ENCODE assay signal across 16 mouse cellular contexts in genomic region chr7:89837841-89838240, GRCm38 (mm10).
DNase-seq lines count a peak whose midpoint lies in the region; ATAC-seq lines count a peak whose summit lies in the region.
"Had no signal": no experiment of that assay in that cellular context is flagged by ENCODE, and none has a peak within 500 bp of the region (broad histone marks: within the 10 kb centered on the region; RNA-seq: fewer than 3 reads in every experiment).

No protein-coding gene starts in this region.

- H3K27me3 ChIP-seq in hindbrain, embryonic 10.5 days (ENCODE audit: insufficient read depth, poor library complexity, severe bottlenecking), result no peaks in the 10 kb centered on the region
- no peaks in the 10 kb centered on the region for H3K27me3 ChIP-seq in hindbrain, embryonic 14.5 days (ENCODE audit: control insufficient read depth, insufficient read depth, low read length)
- H3K27me3 ChIP-seq: forebrain, embryonic 13.5 days; liver, embryonic 15.5 days had no signal

- H3K4me3 ChIP-seq in hindbrain, embryonic 10.5 days, result no peak overlapping the region
- no peak overlapping the region for H3K4me3 ChIP-seq in hindbrain, embryonic 14.5 days (replicated peaks; ENCODE audit: low read length)
- H3K4me3 ChIP-seq: embryonic facial prominence, embryonic 10.5 days; forebrain, embryonic 13.5 days; liver, embryonic 15.5 days; midbrain, embryonic 10.5 days had no signal

- 0 out of 2 replicates have a peak overlapping the region, but pooled peaks have one; percentile 8 for H3K27ac ChIP-seq in hindbrain, embryonic 10.5 days
- H3K27ac ChIP-seq in hindbrain, embryonic 14.5 days, result no peak overlapping the region
- H3K27ac ChIP-seq: embryonic facial prominence, embryonic 10.5 days; forebrain, embryonic 13.5 days; kidney, postnatal 0 days; liver, embryonic 15.5 days; midbrain, embryonic 10.5 days had no signal

- no peaks in the 10 kb centered on the region for H3K9me3 ChIP-seq in hindbrain, embryonic 10.5 days
- H3K9me3 ChIP-seq in hindbrain, embryonic 14.5 days (ENCODE audit: control insufficient read depth, low read length), result no peaks in the 10 kb centered on the region
- H3K9me3 ChIP-seq: embryonic facial prominence, embryonic 10.5 days; forebrain, embryonic 13.5 days; liver, embryonic 15.5 days; midbrain, embryonic 10.5 days had no signal

- ATAC-seq in hindbrain, embryonic 14.5 days (ENCODE audit: low FRiP score), result no peak
- ATAC-seq: activated CD4-positive, CD25-positive, alpha-beta regulatory T cell, adult 4 months; forebrain, embryonic 13.5 days; hindbrain, embryonic 16.5 days had no signal

- H3K4me2 ChIP-seq in hindbrain, embryonic 14.5 days (replicated peaks), result no peak overlapping the region
- H3K4me2 ChIP-seq: forebrain, embryonic 13.5 days; liver, embryonic 15.5 days had no signal

- 65% methylated on average over 4 of the region's 4 CpGs for WGBS in hindbrain, embryonic 10.5 days
- 67% methylated on average over 4 of the region's 4 CpGs for WGBS in hindbrain, embryonic 14.5 days

- H3K9ac ChIP-seq in hindbrain, embryonic 14.5 days, result no peak overlapping the region
- H3K9ac ChIP-seq: forebrain, embryonic 13.5 days; liver, embryonic 15.5 days had no signal

- H3K36me3 ChIP-seq in hindbrain, embryonic 10.5 days, result no peaks in the 10 kb centered on the region
- no peaks in the 10 kb centered on the region for H3K36me3 ChIP-seq in hindbrain, embryonic 14.5 days (replicated peaks; ENCODE audit: control insufficient read depth, insufficient read depth)
- H3K36me3 ChIP-seq: embryonic facial prominence, embryonic 10.5 days; liver, embryonic 15.5 days; midbrain, embryonic 10.5 days had no signal

- H3K4me1 ChIP-seq in hindbrain, embryonic 10.5 days (replicated peaks), result peaks cover 16% of the 10 kb centered on the region
- H3K4me1 ChIP-seq in hindbrain, embryonic 14.5 days (replicated peaks; ENCODE audit: control insufficient read depth, insufficient read depth, low read length), result no peaks in the 10 kb centered on the region
- H3K4me1 ChIP-seq: forebrain, embryonic 13.5 days; liver, embryonic 15.5 days had no signal

- no peak for DNase-seq in hindbrain, embryonic 10.5 days (ENCODE audit: low spot score)
- no peak for DNase-seq in hindbrain, embryonic 14.5 days (ENCODE audit: low spot score)
- DNase-seq in urinary bladder, adult 2 months (ENCODE audit: low spot score), result peak; percentile 9
- DNase-seq in urinary bladder, postnatal 4 days (ENCODE audit: low spot score in 2 of 2), result no peak
- DNase-seq in brain, adult 2 months (ENCODE audit: low read depth, low spot score), result peak; percentile 40
- DNase-seq in heart, postnatal 4 days, result peak; percentile 49
- no peak for DNase-seq in frontal cortex, postnatal 14 days (ENCODE audit: low spot score in 2 of 2)
- DNase-seq in natural killer cell, adult 2 months (ENCODE audit: low spot score in 2 of 2), result no peak
- DNase-seq: cerebellum, postnatal 14 days had no signal

Comparison
In these comparisons a context has a peak if more than half of its experiments do, and no peak if none do; other contexts are left out.
1. DNase-seq: peak in urinary bladder, adult 2 months (single experiment), brain, adult 2 months (single experiment) and heart, postnatal 4 days (single experiment); none in hindbrain, embryonic 10.5 days (single experiment), hindbrain, embryonic 14.5 days (single experiment), urinary bladder, postnatal 4 days (0 of 2), frontal cortex, postnatal 14 days (0 of 2) and natural killer cell, adult 2 months (0 of 2).